Mouse (Mus musculus) telencephalon, adult 2 months (tissue): ENCODE measurements around the gene Rad52.

ENCODE experiments used
- DNase-seq: peaks from one replicate; pipeline ENCODE4 v3.0.0-alpha.2; 2011; ENCODE audit warnings: low read depth, low spot score

The Rad52 gene

DNA sequence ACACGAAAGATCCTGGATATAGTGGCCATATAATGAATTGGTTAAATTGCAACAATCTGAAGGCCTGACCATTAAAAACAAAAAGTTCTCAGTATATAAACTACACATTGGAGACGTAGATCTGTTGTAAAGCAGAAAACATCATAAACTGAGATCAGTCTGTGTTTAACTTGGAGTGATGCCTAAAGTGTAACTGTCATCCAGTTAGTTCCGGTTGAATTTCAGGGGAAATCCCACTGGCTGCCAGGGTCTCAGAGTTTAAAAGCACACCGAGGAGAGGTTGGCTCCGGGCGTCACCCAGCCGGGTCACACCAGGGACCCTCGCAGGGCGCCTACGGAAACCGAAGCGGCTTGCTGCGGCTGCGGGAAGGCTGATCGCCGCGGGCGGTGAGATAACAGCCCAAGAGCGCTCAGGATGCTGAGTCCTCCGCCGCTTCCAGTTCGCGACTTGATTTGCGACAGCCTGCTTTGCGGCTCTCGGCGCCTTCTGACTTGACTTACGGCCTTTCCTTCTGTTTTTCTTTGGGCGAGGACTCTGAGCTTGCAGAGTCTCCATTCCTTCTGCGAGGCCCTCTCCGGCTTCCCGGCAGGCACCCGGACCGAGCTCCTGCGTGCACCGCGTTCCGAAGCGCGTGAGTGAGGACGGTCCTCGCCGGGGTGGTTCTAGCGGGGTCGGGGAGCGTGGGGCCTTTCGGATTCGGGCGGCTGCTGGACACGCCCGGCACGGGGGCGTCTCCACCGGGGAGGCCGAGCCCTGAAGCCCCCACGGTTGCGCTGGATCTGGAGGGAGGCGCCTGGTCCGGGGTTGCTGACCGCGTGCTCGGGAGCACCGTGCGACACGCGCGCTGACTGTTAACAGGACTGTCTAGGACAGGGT is at the start of gene Rad52:
Rad52 (plus strand) TSS at position 495 of the 877 bp plus-strand sequence.
- DNase-seq = peak; percentile 95

DNA sequence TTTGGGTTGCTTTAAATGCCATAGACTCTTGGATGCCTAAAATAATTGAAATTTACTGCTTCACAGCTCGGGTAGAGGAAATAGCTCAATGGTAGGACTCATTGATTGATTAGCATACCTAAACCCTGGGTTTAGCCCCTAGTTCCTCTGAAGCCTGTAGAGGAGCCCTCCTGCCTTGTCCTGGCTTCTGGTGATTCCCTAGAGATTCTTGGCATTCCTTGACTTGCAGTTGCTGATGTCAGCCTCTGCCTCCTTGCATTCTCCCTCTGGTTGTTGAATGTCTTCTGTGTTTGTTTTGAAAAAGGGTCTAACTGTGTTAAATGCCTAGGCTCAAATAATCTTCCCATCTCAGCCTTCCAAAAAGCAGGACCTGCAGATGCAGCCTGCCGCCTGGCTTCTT is 48.3 kb upstream of the Rad52 start:
- no peak for DNase-seq

DNA sequence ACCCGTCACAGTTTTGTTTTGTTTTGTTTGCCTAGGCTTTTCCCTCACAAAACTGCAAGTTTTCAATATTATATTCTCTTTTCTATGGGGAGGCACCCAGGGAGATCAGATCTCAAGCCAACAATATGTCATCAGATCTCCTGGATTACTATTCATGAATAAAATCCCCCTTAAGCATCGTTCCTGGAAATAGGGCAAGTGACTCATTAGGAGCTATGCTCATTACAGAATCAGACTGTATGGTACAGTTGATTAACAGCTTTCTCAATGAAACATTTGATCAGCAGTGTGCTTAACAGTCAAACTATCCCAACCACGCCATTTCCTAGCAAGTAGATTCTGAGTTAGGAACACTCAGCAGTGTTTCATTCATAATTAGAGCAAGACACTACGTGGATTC is 47.0 kb upstream of the Rad52 start:
- DNase-seq = no peak

DNA sequence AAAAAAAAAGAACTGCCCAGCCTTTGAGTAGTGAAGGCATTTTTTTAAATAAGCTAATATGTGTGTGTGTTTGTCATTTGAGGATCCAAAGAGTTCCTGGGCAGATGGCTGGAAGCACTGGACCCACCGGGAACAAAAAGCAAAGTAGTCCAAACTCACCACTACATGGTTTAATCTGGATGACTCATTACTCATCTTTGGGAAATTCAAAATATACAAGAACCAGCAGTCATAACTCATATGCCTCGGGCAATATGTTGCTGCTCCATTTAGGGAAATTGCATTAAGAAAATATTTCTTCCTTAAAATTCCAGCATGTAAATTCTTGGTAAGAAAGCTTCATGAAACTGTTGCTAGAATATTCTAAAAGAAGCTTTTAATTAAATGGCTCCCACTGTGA is 42.3 kb upstream of the Rad52 start:
- no peak for DNase-seq

DNA sequence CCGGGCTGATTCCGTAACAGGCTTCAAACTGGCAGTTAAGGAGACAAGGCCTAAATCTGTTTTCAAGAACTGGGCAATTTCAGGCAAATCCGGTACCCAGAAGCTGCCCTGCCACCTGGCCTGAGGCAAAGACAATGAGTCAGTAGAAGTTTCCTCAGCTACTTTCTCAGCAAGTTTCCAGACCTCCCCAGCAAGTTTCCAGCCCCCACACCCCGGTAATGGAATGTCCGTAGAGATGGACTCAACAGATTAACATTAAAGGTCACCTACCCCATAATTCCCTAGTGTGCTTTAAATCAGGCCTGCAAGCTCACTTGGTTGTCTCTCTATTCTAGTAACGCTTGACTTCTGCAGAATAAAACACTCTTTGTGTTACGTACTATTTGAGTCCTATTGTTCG is 41.0 kb upstream of the Rad52 start:
- no peak for DNase-seq

DNA sequence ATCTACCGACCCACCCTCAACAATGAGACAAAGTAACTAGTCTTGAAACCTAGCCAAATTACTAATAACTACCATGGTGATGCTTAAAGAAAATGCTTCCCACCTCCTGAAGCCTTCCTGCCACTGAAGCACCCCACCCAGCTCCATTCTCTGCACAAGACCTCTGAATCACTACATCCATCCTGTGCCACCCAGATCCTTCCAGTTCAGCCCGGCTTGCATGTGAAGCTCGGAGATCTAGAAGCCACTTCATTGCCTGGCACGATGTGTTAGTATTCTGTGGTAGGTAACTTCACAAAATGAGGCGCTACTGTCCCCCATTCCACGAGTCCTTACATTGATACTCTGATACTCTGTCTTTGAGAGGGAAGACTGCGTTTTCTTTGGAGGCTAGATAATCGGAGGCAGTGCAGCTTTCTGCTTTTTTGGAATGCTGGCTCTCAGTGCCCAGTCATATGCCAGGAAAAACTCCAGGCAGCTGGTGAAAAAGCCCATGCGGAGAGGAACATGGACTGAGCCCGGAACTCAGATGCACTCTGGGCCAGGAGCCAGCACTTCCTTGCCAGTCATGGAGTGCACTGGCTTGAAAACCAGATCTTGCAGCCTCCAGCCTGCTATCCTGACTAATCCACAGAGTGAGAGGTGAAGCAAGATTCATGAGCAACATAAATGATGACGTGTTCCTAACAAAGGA is 38.0 kb upstream of the Rad52 start:
- DNase-seq = peak; percentile 77

DNA sequence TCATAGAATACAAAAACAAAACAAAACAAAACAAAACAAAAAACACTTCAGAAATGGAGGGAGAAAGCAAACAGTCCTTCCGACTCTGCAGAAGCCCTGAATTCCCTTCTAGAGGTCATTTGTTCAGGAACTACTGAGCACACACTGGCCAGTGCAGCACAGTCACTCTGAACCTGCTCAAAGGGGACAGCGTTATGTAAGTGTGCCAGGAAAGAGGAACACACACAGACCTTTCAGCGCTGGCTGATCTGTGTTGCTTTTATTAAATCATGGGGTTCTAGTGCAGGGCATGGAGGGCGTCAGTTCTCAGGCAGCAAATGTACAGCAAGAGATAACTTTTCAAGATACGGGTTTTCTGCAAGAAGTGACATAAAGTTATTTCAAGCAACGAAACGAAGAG is 19.3 kb upstream of the Rad52 start:
- DNase-seq = no peak

DNA sequence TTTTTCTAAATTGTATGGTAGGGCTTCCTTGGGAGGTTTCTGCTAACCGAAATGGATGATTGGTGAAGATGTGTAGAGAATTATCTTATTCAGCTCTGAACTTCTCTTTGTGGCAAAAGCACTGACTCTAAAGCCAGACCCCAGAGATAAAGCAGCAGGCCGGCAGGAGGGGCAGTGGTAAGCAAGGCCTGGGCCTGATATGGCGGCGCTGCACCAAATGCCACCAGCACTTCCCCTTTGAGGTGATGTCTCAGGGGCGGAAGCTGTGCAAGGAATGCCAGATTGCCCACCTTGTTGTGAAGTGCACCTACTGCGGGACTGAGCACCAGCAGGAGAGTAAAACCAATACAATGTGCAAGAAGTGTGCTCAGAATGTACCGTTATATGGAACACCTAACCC is 9.8 kb upstream of the Rad52 start:
- DNase-seq = no peak

DNA sequence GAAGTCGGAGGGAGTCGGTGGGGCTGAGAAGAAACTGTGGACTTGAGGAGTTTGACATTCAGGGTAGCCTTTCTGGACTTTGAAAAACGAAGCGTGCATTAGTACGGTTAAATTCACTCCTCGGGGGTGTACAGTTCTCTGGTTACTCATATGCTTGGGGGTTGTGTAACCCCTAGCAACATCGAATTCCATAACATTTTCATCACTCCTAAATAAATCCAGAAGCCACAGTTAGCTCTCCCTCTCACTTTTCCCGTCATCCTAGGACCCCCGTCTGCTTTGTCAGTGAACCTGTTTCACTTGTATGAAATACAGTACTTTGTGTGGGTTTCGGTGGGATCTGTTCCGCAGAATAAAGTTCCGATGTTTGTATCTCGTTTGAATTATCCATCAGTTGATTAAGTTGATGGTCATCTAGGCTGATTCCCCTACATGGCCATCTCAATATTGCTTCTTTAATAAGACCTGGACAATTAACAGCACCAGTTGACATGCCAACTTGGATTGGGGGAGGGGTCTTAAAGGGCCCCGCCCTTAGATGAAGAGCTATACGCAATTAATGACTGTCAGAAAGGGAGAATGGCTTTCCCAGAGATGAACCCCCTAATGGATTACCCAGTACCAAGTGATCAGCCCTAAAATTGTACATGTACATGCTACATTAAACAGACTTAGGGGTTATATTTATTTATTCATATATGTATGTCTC is 737 bp downstream of the Rad52 start:
- DNase-seq = peak; percentile 12

DNA sequence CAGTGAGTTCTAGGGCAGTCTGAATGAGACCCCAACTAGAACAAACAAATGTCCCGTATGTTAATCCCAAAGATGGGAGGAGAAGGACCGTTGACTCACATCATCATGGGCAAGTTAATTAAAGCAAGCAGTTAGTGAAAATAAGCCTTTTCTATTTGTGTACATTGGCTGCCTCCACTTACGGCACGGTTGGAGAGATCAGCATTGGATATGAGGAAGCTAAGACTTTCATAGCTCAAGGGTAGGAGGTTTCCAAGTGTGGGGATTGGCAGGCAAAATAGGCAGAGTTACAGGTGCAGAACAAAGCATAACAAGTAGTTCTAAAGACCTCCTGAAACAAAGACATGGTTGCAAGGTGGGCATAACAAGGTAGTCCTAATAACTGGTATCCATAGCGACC is 3.0 kb downstream of the Rad52 start:
- DNase-seq = no peak

DNA sequence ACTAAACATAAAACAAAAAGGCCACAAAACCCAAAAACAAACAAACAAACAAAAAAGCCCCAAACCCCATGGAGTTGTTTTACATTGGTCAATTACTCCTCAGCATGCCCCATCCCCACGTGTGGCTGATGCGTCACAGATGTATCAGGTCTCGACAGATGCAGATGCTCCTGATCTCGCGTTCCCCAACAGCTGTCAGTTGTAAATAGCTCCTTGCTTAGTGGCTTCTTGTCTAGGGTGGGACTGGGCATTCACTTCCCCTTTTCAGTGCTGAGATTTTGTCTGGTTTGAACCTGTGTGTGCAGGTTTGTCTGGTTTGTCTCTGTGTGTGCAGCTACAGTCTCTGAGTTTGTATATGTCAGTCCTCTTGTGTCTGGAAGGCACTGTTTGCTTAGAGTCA is 9.5 kb downstream of the Rad52 start:
- no peak for DNase-seq

DNA sequence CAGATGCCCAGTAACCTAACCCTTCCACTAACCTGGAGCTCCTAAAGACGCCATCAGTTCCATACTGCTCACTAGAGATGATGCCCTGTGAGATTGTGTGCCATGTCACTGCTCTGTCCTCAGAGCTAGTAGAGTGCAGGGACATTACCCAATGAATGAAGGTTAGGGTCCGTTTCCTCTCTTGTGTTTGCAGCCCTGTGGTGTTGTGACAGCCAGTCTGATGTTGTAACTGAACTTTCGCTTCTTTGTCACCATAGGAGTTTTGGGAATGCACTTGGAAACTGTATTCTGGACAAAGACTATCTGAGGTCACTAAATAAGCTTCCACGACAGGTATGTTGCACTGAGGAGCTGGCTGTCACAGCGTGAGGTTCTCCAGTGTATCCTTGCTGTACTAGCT is 13.2 kb downstream of the Rad52 start:
- DNase-seq = no peak

DNA sequence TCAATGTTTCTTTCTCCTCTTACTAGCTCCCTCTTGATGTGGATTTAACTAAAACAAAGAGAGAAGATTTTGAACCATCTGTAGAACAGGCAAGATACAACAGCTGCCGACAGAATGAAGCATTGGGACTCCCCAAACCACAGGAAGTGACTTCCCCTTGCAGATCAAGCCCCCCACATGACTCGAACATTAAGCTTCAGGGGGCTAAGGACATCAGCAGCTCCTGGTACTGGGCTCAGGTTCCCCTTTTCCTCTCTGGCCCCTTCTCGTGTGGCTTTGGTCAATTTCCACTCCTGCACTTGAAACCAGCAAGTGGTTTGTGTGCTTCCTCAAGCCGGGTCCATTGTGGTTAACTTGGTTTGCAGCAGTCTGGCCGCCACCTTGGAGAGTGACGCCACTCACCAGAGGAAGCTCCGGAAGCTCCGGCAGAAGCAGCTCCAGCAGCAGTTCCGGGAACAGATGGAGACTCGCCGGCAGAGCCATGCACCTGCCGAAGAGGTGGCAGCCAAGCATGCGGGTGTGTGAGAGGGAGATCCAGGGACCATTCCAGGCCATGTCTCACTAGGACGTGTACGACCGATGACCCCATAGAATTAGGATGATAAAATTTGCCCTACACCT is 16.2 kb downstream of the Rad52 start:
- peak; percentile 9 for DNase-seq

DNA sequence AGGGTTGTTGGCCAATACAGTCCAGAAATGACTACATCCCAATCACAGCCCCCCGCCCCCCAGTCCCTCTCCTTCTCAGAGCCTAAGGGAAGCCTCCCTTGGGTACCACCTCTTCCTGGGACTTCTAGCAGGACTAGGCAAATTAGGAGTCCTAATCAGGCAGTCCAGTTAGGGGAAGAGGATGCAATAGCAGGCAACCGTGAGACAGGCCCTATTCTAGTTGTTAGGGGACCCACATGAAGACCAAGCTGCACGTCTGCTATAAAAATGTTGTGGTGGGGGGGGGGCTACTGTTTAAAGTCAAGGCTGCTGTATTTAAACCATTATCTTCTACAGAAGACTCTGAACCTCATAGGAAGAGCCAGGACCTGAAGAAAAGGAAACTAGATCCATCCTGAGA is 19.6 kb downstream of the Rad52 start:
- no peak for DNase-seq

DNA sequence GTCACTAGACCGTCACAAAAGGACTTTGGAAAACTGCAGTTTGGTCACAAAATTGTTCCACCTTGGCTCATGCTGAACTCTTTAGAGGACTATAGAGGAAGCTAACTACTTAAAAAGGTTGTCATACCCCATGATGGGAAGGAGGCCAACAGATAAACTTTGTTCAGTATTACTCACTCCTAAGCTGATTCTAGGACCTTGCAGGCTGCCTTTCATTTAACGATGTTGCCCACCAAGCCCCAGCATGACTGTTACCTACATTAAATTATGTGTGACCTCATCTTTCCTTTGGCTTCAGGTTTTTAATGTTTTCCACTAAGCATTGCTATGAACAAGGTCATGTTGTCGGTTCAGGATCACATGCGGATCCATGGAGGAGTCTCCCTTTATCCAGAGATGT is 20.0 kb downstream of the Rad52 start:
- no peak for DNase-seq

DNA sequence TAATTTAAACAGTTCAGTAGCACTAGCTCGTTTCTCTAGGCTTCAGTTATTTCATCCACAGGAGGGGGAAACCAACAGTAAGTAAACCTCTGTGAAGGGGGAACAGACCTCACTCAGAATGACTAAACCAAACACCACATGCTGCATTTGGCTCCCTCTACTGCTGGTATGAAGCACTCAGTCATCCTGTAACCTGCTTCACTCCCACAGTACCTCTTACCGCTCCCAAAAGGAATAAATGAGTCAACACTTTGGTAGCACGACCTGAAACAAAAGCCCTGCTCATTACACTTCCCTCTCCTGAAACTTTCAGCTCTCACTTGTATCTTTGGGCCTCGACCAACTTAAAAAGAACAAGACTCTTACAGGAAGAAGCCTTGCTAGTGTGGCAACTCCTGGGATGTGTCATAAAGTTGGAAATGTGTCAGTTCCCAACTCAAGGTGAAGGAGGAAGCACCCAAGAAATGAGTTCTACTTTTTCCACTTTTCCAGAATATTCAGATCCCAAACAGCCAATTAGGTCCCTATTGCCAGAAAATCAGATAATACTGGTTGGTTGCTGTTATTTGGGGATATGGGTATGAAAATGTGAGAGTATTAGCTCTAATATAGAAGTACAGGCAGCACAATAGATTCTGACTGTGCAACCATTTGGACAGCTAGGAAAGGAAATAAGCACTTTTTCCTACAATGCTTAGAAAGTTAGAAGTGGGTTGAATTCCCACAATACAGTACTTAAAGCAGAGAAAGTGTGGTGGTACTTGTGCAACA is 21.9 kb downstream of the Rad52 start:
- DNase-seq = peak; percentile 50
